Mouse (Mus musculus): ENCODE data around the gene Ctdsp2.

- TF ChIP-seq GATA1 (IDR thresholded peaks at IDR 0.05; ENCODE audit: low read length), result no peak
- TF ChIP-seq TAL1 (IDR thresholded peaks at IDR 0.05; ENCODE audit: low read length), result no peak
These were observed 64.7 kb downstream of the Ctdsp2 start for GRCm38 (mm10) chr10:127043187-127043586.

All from erythroblast, embryonic 14.5 days (primary cell).